Mouse (Mus musculus) naive thymus-derived CD4-positive, alpha-beta T cell, adult 5 months (primary cell): ENCODE data around the gene Olfr463. TPM values are rescaled to one million over a fixed set of nuclear protein-coding genes. Genes with fewer than 3 reads are reported as not detected.

ENCODE experiments used
- polyA plus RNA-seq: library from polyadenylated mRNA; unstranded; fragments of 100-300 nt; shearing (Covaris generic); gene quantifications from one replicate; pipeline ENCODE4 v1.2.1, GENCODE M21; 2017

Gene Olfr463
- not detected for polyA plus RNA-seq

DNA sequence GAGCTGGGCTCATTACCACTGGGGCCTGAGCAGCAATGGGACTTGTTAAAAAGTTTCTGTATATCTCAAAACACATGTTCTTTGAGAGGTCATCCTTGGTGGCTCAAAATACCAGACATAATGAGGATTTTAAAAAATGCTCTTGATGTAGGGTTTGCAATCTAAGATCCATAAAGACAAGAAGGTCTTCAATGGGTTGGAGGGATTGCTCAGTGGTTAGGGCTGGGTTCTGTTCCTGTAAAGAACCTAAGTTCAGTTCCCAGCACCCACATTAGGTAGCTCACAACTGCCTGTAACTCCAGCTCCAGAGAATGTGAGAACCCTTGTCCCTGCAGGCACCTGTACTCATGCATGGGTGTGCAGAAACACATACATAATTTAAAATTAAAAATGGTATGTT lies at the start of gene Olfr463:
TSS of gene Olfr463 (minus strand) at position 101 of the 400 bp plus-strand sequence.

DNA sequence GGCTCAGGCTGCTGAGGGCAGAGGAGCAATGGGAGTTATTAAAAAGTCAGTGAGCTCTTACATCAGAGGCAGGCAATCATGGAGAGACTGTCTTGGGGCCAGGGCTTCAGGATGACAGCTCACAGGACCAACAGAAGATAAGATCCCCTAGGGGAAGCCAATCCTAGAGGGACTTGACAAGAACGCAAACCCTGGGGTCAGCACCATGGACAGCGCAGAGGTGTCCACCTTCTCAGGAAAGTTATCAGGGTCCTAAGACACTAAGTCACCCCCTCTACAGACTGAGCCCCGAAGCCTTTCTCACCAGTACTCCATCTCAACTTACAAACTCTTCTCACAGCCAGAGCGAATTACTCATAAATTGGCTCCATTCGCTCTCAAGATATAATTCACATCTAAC lies 23.8 kb upstream of the Olfr463 start, which contains the start of gene Olfr464:
TSS of gene Olfr464 (minus strand) at position 2 of the 400 bp plus-strand sequence.

GRCm38 (mm10) chr11:87892168-87892567 lies 5.0 kb downstream of the Olfr463 start, which contains the start of gene Olfr462:
TSS of gene Olfr462 (minus strand) at chr11:87892268.

DNA sequence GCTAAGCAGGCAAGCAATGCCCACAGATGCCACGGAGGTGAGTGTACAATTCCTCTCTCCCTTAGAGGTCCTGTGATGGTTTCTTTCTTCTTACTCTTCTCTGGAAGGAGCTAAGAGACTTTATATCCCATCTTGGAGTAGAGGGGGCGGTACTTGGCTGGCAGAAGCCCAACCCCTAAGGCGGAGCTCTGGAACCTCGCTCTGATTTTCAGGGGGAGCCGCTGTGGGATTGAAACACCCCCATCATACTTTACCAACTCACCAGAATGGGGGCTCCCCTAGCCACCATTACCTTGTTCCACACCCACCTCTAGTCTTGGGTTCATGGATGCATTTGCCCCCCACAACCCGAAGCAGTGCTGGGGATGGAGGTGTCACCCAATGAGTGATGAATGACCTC lies 21.8 kb downstream of the Olfr463 start, which contains the start of gene Epx:
TSS of gene Epx (minus strand) at position 101 of the 400 bp plus-strand sequence.

DNA sequence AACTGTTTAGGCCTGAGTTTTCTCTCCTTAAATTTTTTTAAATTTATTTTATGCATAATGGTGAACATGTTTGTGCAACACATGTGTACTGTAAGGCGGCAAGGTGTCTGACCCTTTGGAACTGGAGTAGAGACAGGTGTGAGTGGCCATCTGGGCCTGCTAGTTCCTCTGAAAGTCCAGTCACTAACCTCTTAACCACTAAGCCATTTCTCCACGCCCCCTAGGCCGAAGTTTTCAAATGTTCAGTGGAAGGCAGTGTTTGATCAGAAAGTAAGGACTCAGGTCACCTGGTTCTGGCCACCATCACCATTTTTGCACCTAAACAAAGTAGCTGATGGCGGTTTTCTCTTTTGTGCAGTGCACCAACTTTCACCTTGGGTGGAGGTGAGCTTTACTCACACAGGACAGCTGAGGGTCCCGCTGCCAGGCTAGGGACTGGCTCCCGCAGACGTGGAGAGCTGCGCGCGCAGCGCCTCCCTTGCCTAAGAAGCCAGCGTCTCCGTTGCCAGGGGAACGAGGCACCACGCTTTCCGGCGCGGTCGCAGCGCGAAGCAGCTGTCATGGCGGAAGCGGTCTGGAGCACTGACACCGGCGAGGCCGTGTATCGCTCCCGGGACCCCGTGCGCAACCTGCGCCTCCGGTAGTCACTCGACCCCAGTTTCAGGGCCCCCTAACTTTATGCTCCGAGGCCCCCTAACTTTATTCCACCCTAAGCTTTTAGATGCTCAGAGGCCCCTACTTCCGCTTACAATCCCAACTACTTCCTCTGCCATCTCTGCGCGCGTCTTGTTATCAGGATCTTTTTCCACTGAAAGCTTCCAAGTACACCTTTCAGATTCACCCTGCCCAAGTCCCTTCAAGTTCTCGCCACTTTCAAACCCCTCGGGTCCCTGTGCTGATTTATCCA lies 44.2 kb downstream of the Olfr463 start, which contains the start of gene Mks1:
TSS of gene Mks1 (plus strand) at position 526 of the 907 bp plus-strand sequence.

Other genes with a start within 250 kb of the Olfr463 start
- gene Rnf43, start 234.7 kb downstream of the Olfr463 start, polyA plus RNA-seq, result 5.7 TPM
- gene Supt4a, start 159.8 kb downstream of the Olfr463 start, polyA plus RNA-seq, result 506 TPM
- gene Tspoap1, start 136.8 kb downstream of the Olfr463 start, polyA plus RNA-seq, result 2.3 TPM
- not detected for gene Mpo, start 103.8 kb downstream of the Olfr463 start, polyA plus RNA-seq
- gene Lpo, start 69.1 kb downstream of the Olfr463 start, polyA plus RNA-seq, result not detected
- gene Mks1, start 44.2 kb downstream of the Olfr463 start, polyA plus RNA-seq, result 15.7 TPM
- gene Epx, start 21.9 kb downstream of the Olfr463 start, polyA plus RNA-seq, result not detected
- not detected for gene Olfr462, start 5.1 kb downstream of the Olfr463 start, polyA plus RNA-seq
- gene Olfr464, start 23.6 kb upstream of the Olfr463 start, polyA plus RNA-seq, result not detected
- gene Dynll2, start 90.1 kb upstream of the Olfr463 start, polyA plus RNA-seq, result 15.6 TPM
- gene Srsf1, start 150.0 kb upstream of the Olfr463 start, polyA plus RNA-seq, result 211 TPM
- 51.2 TPM for gene Vezf1, start 170.9 kb upstream of the Olfr463 start, polyA plus RNA-seq
- gene Cuedc1, start 200.7 kb upstream of the Olfr463 start, polyA plus RNA-seq, result 2.2 TPM